Mouse (Mus musculus): ENCODE measurements at regions not wholly inside any gene's neighbourhood (a gene's known extent, or its start where the extent isn't known, plus 50 kb on each side); places are given as distances from the start of the nearest gene placed in this dataset.

GRCm38 (mm10) chr8:26804901-26805341 is 172.2 kb upstream of the Zfp703 start:
- no peaks in the 10 kb centered on the region for H3K36me3 ChIP-seq (ENCODE audit: control insufficient read depth, insufficient read depth, low read length)
- no peak overlapping the region for H3K4me3 ChIP-seq (ENCODE audit: low read depth, low read length)
- peak overlapping the region; percentile 8; the same call in 1 of the 2 replicates for H3K4me2 ChIP-seq
- ATAC-seq (replicated peaks; ENCODE audit: insufficient number of reproducible peaks, low FRiP score, low TSS enrichment), result no peak
- no peak overlapping the region for H3K27ac ChIP-seq (ENCODE audit: low read depth, low read length)
- peaks cover 33% of the 10 kb centered on the region for H3K4me1 ChIP-seq (ENCODE audit: control insufficient read depth, insufficient read depth, low read length)
- H3K9me3 ChIP-seq (replicated peaks; ENCODE audit: control insufficient read depth, low read length), result no peaks in the 10 kb centered on the region
- peaks cover 18% of the 10 kb centered on the region for H3K27me3 ChIP-seq (ENCODE audit: control insufficient read depth, insufficient read depth, low read length)
- 35% methylated on average over 7 of the region's 7 CpGs for WGBS (ENCODE audit: insufficient replicate concordance)
- 0 out of 2 replicates have a peak overlapping the region, but pooled peaks have one; percentile 22 for H3K9ac ChIP-seq (ENCODE audit: low read depth, low read length)

- H3K4me3 ChIP-seq (ENCODE audit: low read depth, low read length), result no peak overlapping the region
- 34% methylated on average over 6 of the region's 6 CpGs for WGBS (ENCODE audit: insufficient replicate concordance)
- H3K4me2 ChIP-seq, result no peak overlapping the region
- no peak for ATAC-seq (replicated peaks; ENCODE audit: insufficient number of reproducible peaks, low FRiP score, low TSS enrichment)
- no peaks in the 10 kb centered on the region for H3K9me3 ChIP-seq (replicated peaks; ENCODE audit: control insufficient read depth, low read length)
- peaks cover 33% of the 10 kb centered on the region for H3K4me1 ChIP-seq (ENCODE audit: control insufficient read depth, insufficient read depth, low read length)
- H3K27ac ChIP-seq (ENCODE audit: low read depth, low read length), result no peak overlapping the region
- H3K27me3 ChIP-seq (ENCODE audit: control insufficient read depth, insufficient read depth, low read length), result peaks cover 18% of the 10 kb centered on the region
- no peaks in the 10 kb centered on the region for H3K36me3 ChIP-seq (ENCODE audit: control insufficient read depth, insufficient read depth, low read length)
- no peak overlapping the region for H3K9ac ChIP-seq (ENCODE audit: low read depth, low read length)
Measured at GRCm38 (mm10) chr8:26805371-26805821, 171.7 kb upstream of the Zfp703 start.

- H3K27me3 ChIP-seq (ENCODE audit: control insufficient read depth, insufficient read depth, low read length), result peaks cover 15% of the 10 kb centered on the region
- H3K27ac ChIP-seq (ENCODE audit: low read depth, low read length), result no peak overlapping the region
- H3K36me3 ChIP-seq (ENCODE audit: control insufficient read depth, insufficient read depth, low read length), result no peaks in the 10 kb centered on the region
- peak overlapping the region; percentile 31 for H3K4me2 ChIP-seq
- ATAC-seq (replicated peaks; ENCODE audit: insufficient number of reproducible peaks, low FRiP score, low TSS enrichment), result no peak
- H3K9ac ChIP-seq (ENCODE audit: low read depth, low read length), result no peak overlapping the region
- 16% methylated on average over 11 of the region's 11 CpGs for WGBS (ENCODE audit: insufficient replicate concordance)
- H3K4me3 ChIP-seq (ENCODE audit: low read depth, low read length), result no peak overlapping the region
- no peaks in the 10 kb centered on the region for H3K9me3 ChIP-seq (replicated peaks; ENCODE audit: control insufficient read depth, low read length)
- H3K4me1 ChIP-seq (ENCODE audit: control insufficient read depth, insufficient read depth, low read length), result peaks cover 39% of the 10 kb centered on the region
Measured at GRCm38 (mm10) chr8:26808111-26808651, 168.9 kb upstream of the Zfp703 start.

GRCm38 (mm10) chr8:26808771-26809170 is 168.4 kb upstream of the Zfp703 start:
- WGBS (ENCODE audit: insufficient replicate concordance), result 4% methylated on average over 3 of the region's 3 CpGs
- no peaks in the 10 kb centered on the region for H3K9me3 ChIP-seq (replicated peaks; ENCODE audit: control insufficient read depth, low read length)
- no peak overlapping the region for H3K27ac ChIP-seq (ENCODE audit: low read depth, low read length)
- peaks cover 44% of the 10 kb centered on the region for H3K4me1 ChIP-seq (ENCODE audit: control insufficient read depth, insufficient read depth, low read length)
- no peak overlapping the region for H3K9ac ChIP-seq (ENCODE audit: low read depth, low read length)
- H3K4me2 ChIP-seq, result no peak overlapping the region
- no peak overlapping the region for H3K4me3 ChIP-seq (ENCODE audit: low read depth, low read length)
- H3K27me3 ChIP-seq (ENCODE audit: control insufficient read depth, insufficient read depth, low read length), result peaks cover 12% of the 10 kb centered on the region; the same call in 1 of the 2 replicates
- H3K36me3 ChIP-seq (ENCODE audit: control insufficient read depth, insufficient read depth, low read length), result no peaks in the 10 kb centered on the region
- no peak for ATAC-seq (replicated peaks; ENCODE audit: insufficient number of reproducible peaks, low FRiP score, low TSS enrichment)

GRCm38 (mm10) chr8:26809943-26810342 is 167.2 kb upstream of the Zfp703 start:
- 67% methylated on average over 7 of the region's 7 CpGs for WGBS (ENCODE audit: insufficient replicate concordance)
- no peak overlapping the region for H3K27ac ChIP-seq (ENCODE audit: low read depth, low read length)
- no peak overlapping the region for H3K4me2 ChIP-seq
- no peak for ATAC-seq (replicated peaks; ENCODE audit: insufficient number of reproducible peaks, low FRiP score, low TSS enrichment)
- H3K4me1 ChIP-seq (ENCODE audit: control insufficient read depth, insufficient read depth, low read length), result peaks cover 38% of the 10 kb centered on the region
- no peak overlapping the region for H3K4me3 ChIP-seq (ENCODE audit: low read depth, low read length)
- no peaks in the 10 kb centered on the region for H3K9me3 ChIP-seq (replicated peaks; ENCODE audit: control insufficient read depth, low read length)
- no peaks in the 10 kb centered on the region for H3K36me3 ChIP-seq (ENCODE audit: control insufficient read depth, insufficient read depth, low read length)
- H3K9ac ChIP-seq (ENCODE audit: low read depth, low read length), result no peak overlapping the region
- peaks cover 11% of the 10 kb centered on the region; the same call in 1 of the 2 replicates for H3K27me3 ChIP-seq (ENCODE audit: control insufficient read depth, insufficient read depth, low read length)

GRCm38 (mm10) chr8:26811533-26812236 is 165.4 kb upstream of the Zfp703 start:
- WGBS (ENCODE audit: insufficient replicate concordance), result 79% methylated on average over 12 of the region's 12 CpGs
- Histone ChIP-seq H3K4me3 (ENCODE audit: low read depth, low read length) (no peak overlapping the region), H3K4me1 (ENCODE audit: control insufficient read depth, insufficient read depth, low read length) (peaks cover 33% of the 10 kb centered on the region), H3K27ac (ENCODE audit: low read depth, low read length) (no peak overlapping the region), H3K9ac (ENCODE audit: low read depth, low read length) (no peak overlapping the region), H3K27me3 (ENCODE audit: control insufficient read depth, insufficient read depth, low read length) (peaks cover 11% of the 10 kb centered on the region; the same call in 1 of the 2 replicates), H3K9me3 (replicated peaks; ENCODE audit: control insufficient read depth, low read length) (no peaks in the 10 kb centered on the region), H3K4me2 (no peak overlapping the region), H3K36me3 (ENCODE audit: control insufficient read depth, insufficient read depth, low read length) (no peaks in the 10 kb centered on the region)
- ATAC-seq (replicated peaks; ENCODE audit: insufficient number of reproducible peaks, low FRiP score, low TSS enrichment), result no peak

- H3K27me3 ChIP-seq (ENCODE audit: control insufficient read depth, insufficient read depth, low read length), result peaks cover 9% of the 10 kb centered on the region; the same call in 1 of the 2 replicates
- H3K9me3 ChIP-seq (replicated peaks; ENCODE audit: control insufficient read depth, low read length), result no peaks in the 10 kb centered on the region
- no peak overlapping the region for H3K4me3 ChIP-seq (ENCODE audit: low read depth, low read length)
- H3K4me2 ChIP-seq, result peak overlapping the region; percentile 6; the same call in 1 of the 2 replicates
- no peaks in the 10 kb centered on the region for H3K36me3 ChIP-seq (ENCODE audit: control insufficient read depth, insufficient read depth, low read length)
- H3K27ac ChIP-seq (ENCODE audit: low read depth, low read length), result no peak overlapping the region
- ATAC-seq (replicated peaks; ENCODE audit: insufficient number of reproducible peaks, low FRiP score, low TSS enrichment), result peak; percentile 68; the same call in 1 of the 2 replicates
- no peak overlapping the region for H3K9ac ChIP-seq (ENCODE audit: low read depth, low read length)
- H3K4me1 ChIP-seq (ENCODE audit: control insufficient read depth, insufficient read depth, low read length), result peaks cover 22% of the 10 kb centered on the region
- WGBS (ENCODE audit: insufficient replicate concordance), result 32% methylated on average over 9 of the region's 9 CpGs
Measured at GRCm38 (mm10) chr8:26813198-26813815, 163.8 kb upstream of the Zfp703 start.

- no peak for ATAC-seq (replicated peaks; ENCODE audit: insufficient number of reproducible peaks, low FRiP score, low TSS enrichment)
- H3K4me3 ChIP-seq (ENCODE audit: low read depth, low read length), result no peak overlapping the region
- no peaks in the 10 kb centered on the region for H3K9me3 ChIP-seq (replicated peaks; ENCODE audit: control insufficient read depth, low read length)
- H3K4me2 ChIP-seq, result no peak overlapping the region
- 68% methylated on average over 15 of the region's 15 CpGs for WGBS (ENCODE audit: insufficient replicate concordance)
- peaks cover 9% of the 10 kb centered on the region; the same call in 1 of the 2 replicates for H3K27me3 ChIP-seq (ENCODE audit: control insufficient read depth, insufficient read depth, low read length)
- no peaks in the 10 kb centered on the region for H3K36me3 ChIP-seq (ENCODE audit: control insufficient read depth, insufficient read depth, low read length)
- no peak overlapping the region for H3K27ac ChIP-seq (ENCODE audit: low read depth, low read length)
- H3K9ac ChIP-seq (ENCODE audit: low read depth, low read length), result no peak overlapping the region
- H3K4me1 ChIP-seq (ENCODE audit: control insufficient read depth, insufficient read depth, low read length), result peaks cover 11% of the 10 kb centered on the region
Measured at GRCm38 (mm10) chr8:26815020-26815584, 162.0 kb upstream of the Zfp703 start.
